Mouse (Mus musculus) spleen, postnatal 4 days (tissue): ENCODE data around the gene Bbip1.

Experiments
- DNase-seq, 2 experiments: peaks; one replicate each; pipeline ENCODE4 v3.0.0; 2022; ENCODE audit warnings: low spot score in 2 of 2

Bbip1 gene

GRCm38 (mm10) chr19:53891569-53891968 is 52.9 kb downstream of the Bbip1 start:
- DNase-seq, result no peak

GRCm38 (mm10) chr19:53890781-53891251 is 53.6 kb downstream of the Bbip1 start:
- peak; percentile 60 to 75 for DNase-seq

- no peak for DNase-seq
These were observed 54.2 kb downstream of the Bbip1 start for GRCm38 (mm10) chr19:53890274-53890673.

GRCm38 (mm10) chr19:53889555-53889954 is 54.9 kb downstream of the Bbip1 start:
- DNase-seq, result no peak

- DNase-seq, result no peak
These were observed 56.1 kb downstream of the Bbip1 start for GRCm38 (mm10) chr19:53888331-53888730.

- DNase-seq, result no peak
These were observed 56.6 kb downstream of the Bbip1 start for GRCm38 (mm10) chr19:53887822-53888221.

- DNase-seq, result no peak
These were observed 57.7 kb downstream of the Bbip1 start for GRCm38 (mm10) chr19:53886576-53887370.

- DNase-seq, result no peak
These were observed 59.0 kb downstream of the Bbip1 start for GRCm38 (mm10) chr19:53885450-53885849.

GRCm38 (mm10) chr19:53881786-53882185 is 62.6 kb downstream of the Bbip1 start:
- no peak for DNase-seq

- no peak for DNase-seq
These were observed 64.0 kb downstream of the Bbip1 start for GRCm38 (mm10) chr19:53880460-53880859.
